Mouse (Mus musculus): Measurements from ENCODE around the gene Gmeb2.

GRCm38 (mm10) chr2:181266839-181267238 is 21.0 kb downstream of the Gmeb2 start:
- TF ChIP-seq HCFC1 (IDR thresholded peaks at IDR 0.05; ENCODE audit: borderline replicate concordance, insufficient read depth, low read length): no peak
- no peak for TF ChIP-seq ZC3H11A (IDR thresholded peaks at IDR 0.05; ENCODE audit: borderline replicate concordance, low read depth, low read length)
- no peak for TF ChIP-seq ZNF384 (IDR thresholded peaks at IDR 0.05; ENCODE audit: low read depth, low read length)

Data from ES-E14 (cell line).